Mouse (Mus musculus): ENCODE measurements around the gene Tigd2.
A peak's percentile ranks its signal among the peaks of the same experiment; 100 is the strongest.
"Not testable (repeated sequence)": the region's sequence is repeated elsewhere in the genome, so short reads cannot be mapped to it uniquely, and the experiment has no call there.

Gene Tigd2

GRCm38 (mm10) chr6:59208685-59209298 lies at the start of gene Tigd2:
Gene Tigd2 (plus strand): TSS chr6:59208870.
- DNase-seq (ENCODE audit: low read depth, low spot score) = peak; percentile 93

- DNase-seq (ENCODE audit: low read depth, low spot score) = no peak
Observed at GRCm38 (mm10) chr6:59161801-59162478, 46.7 kb upstream of the Tigd2 start.

- no peak for DNase-seq (ENCODE audit: low read depth, low spot score)
Observed at GRCm38 (mm10) chr6:59162887-59163286, 45.8 kb upstream of the Tigd2 start.

GRCm38 (mm10) chr6:59163407-59163806 lies 45.3 kb upstream of the Tigd2 start:
- no peak for DNase-seq (ENCODE audit: low read depth, low spot score)

- no peak for DNase-seq (ENCODE audit: low read depth, low spot score)
Observed at GRCm38 (mm10) chr6:59168939-59169338, 39.7 kb upstream of the Tigd2 start.

- DNase-seq (ENCODE audit: low read depth, low spot score) = no peak
Observed at GRCm38 (mm10) chr6:59171230-59171629, 37.4 kb upstream of the Tigd2 start.

- no peak for DNase-seq (ENCODE audit: low read depth, low spot score)
Observed at GRCm38 (mm10) chr6:59173940-59174339, 34.7 kb upstream of the Tigd2 start.

- DNase-seq (ENCODE audit: low read depth, low spot score) = no peak
Observed at GRCm38 (mm10) chr6:59178051-59178450, 30.6 kb upstream of the Tigd2 start.

- peak; percentile 60 for DNase-seq (ENCODE audit: low read depth, low spot score)
Observed at GRCm38 (mm10) chr6:59180376-59180996, 28.2 kb upstream of the Tigd2 start.

GRCm38 (mm10) chr6:59185010-59185699 lies 23.5 kb upstream of the Tigd2 start:
- DNase-seq (ENCODE audit: low read depth, low spot score) = no peak

- no peak for DNase-seq (ENCODE audit: low read depth, low spot score)
Observed at GRCm38 (mm10) chr6:59190006-59190405, 18.7 kb upstream of the Tigd2 start.

- DNase-seq (ENCODE audit: low read depth, low spot score) = not testable (repeated sequence)
Observed at GRCm38 (mm10) chr6:59194518-59194917, 14.2 kb upstream of the Tigd2 start.

GRCm38 (mm10) chr6:59195849-59196635 lies 12.6 kb upstream of the Tigd2 start:
- DNase-seq (ENCODE audit: low read depth, low spot score) = no peak

GRCm38 (mm10) chr6:59196746-59197145 lies 11.9 kb upstream of the Tigd2 start:
- DNase-seq (ENCODE audit: low read depth, low spot score) = no peak

GRCm38 (mm10) chr6:59198356-59198755 lies 10.3 kb upstream of the Tigd2 start:
- no peak for DNase-seq (ENCODE audit: low read depth, low spot score)

- no peak for DNase-seq (ENCODE audit: low read depth, low spot score)
Observed at GRCm38 (mm10) chr6:59199021-59199420, 9.6 kb upstream of the Tigd2 start.

GRCm38 (mm10) chr6:59207561-59207960 lies 1.1 kb upstream of the Tigd2 start:
- no peak for DNase-seq (ENCODE audit: low read depth, low spot score)

GRCm38 (mm10) chr6:59209299-59209707 lies 633 bp downstream of the Tigd2 start:
- DNase-seq (ENCODE audit: low read depth, low spot score) = no peak

- no peak for DNase-seq (ENCODE audit: low read depth, low spot score)
Observed at GRCm38 (mm10) chr6:59233191-59233590, 24.5 kb downstream of the Tigd2 start.

- DNase-seq (ENCODE audit: low read depth, low spot score) = no peak
Observed at GRCm38 (mm10) chr6:59233651-59234050, 25.0 kb downstream of the Tigd2 start.

GRCm38 (mm10) chr6:59249675-59250074 lies 41.0 kb downstream of the Tigd2 start:
- DNase-seq (ENCODE audit: low read depth, low spot score) = peak; percentile 28

- DNase-seq (ENCODE audit: low read depth, low spot score) = no peak
Observed at GRCm38 (mm10) chr6:59250536-59250935, 41.9 kb downstream of the Tigd2 start.
